In the genomic region with DNA sequence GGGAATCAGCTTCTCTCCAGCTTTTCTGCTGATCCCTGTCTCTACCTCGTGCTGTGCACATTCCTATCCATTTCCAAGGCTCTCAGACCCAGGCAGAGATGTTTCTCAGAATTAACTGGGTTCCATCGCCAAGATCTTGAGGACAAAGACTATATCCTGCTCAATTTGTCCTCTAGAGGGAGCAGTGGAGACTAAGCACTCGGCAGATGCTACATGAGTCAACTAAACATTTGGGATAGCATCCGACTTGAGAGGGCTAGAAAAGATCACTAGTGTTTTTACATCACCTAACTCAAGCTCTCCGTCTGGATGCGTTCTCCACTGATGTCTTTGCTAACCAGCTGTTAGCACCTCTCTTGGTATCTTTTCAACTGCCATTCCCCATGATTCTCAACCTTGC, we compare ENCODE assay signal across 12 mouse cellular contexts.
DNase-seq lines count a peak whose midpoint lies in the region; ATAC-seq and TF ChIP-seq lines count a peak whose summit lies in the region.
"Had no signal": no experiment of that assay in that cellular context is flagged by ENCODE, and none has a peak within 500 bp of the region (broad histone marks: within the 10 kb centered on the region; RNA-seq: fewer than 3 reads in every experiment).

No protein-coding gene starts in this region.

- H3K79me2 ChIP-seq in liver, adult 2 months (ENCODE audit: control insufficient read depth, insufficient read depth, low read length): no peaks in the 10 kb centered on the region

- no peak overlapping the region for H3K4me2 ChIP-seq in liver, embryonic 12.5 days
- H3K4me2 ChIP-seq: limb, embryonic 13.5 days had no signal

- H3K27ac ChIP-seq in liver, adult 2 months (replicated peaks; ENCODE audit: insufficient read depth, low read depth, low read length): no peak overlapping the region
- no peak overlapping the region for H3K27ac ChIP-seq in liver, embryonic 12.5 days
- H3K27ac ChIP-seq: limb, embryonic 13.5 days had no signal

- H3K27me3 ChIP-seq in liver, adult 2 months (ENCODE audit: control insufficient read depth, insufficient read depth, low read length): no peaks in the 10 kb centered on the region
- H3K27me3 ChIP-seq in liver, embryonic 12.5 days (replicated peaks): no peaks in the 10 kb centered on the region
- H3K27me3 ChIP-seq in Patski: no peaks in the 10 kb centered on the region
- H3K27me3 ChIP-seq: limb, embryonic 13.5 days had no signal

- peaks cover 20% of the 10 kb centered on the region for H3K36me3 ChIP-seq in liver, adult 2 months (ENCODE audit: control insufficient read depth, insufficient read depth, low read length)
- H3K36me3 ChIP-seq in liver, embryonic 12.5 days: peaks cover 3% of the 10 kb centered on the region; the same call in 1 of the 2 replicates

- no peaks in the 10 kb centered on the region for H3K9me3 ChIP-seq in liver, embryonic 12.5 days (replicated peaks)
- H3K9me3 ChIP-seq: limb, embryonic 13.5 days had no signal

- DNase-seq in gastrocnemius, adult 18-20 months (ENCODE audit: low spot score): peak; percentile 9
- no peak for DNase-seq in gastrocnemius, postnatal 4 days (ENCODE audit: low spot score in 2 of 2)
- peak; percentile 18 for DNase-seq in liver, adult 2 months (ENCODE audit: extremely low read depth, low read depth, low spot score)
- no peak for DNase-seq in Patski (ENCODE audit: low read depth, low spot score)
- peak; percentile 16 for DNase-seq in retina, adult 2 months (ENCODE audit: low read depth, low spot score)
- DNase-seq in testis, postnatal 14 days (ENCODE audit: low spot score): no peak
- no peak for DNase-seq in adrenal gland, postnatal 36 days
- DNase-seq: cerebellum, postnatal 25 days; gastrocnemius, postnatal 10 days had no signal

- POLR2A ChIA-PET in Patski (lab: Charles Lee): interaction anchor here (1.2 kb wide), 1 partner anchor 87 kb away, joined by 3 read pairs; no protein-coding TSS in a partner anchor

- WGBS in liver, adult 2 months: 87% methylated on average over 6 of the region's 6 CpGs
- 61% methylated on average over 6 of the region's 6 CpGs for WGBS in liver, embryonic 12.5 days (ENCODE audit: insufficient replicate concordance)

- H3K4me3 ChIP-seq in liver, adult 2 months (ENCODE audit: insufficient read depth, low read depth, low read length): no peak overlapping the region
- no peak overlapping the region for H3K4me3 ChIP-seq in liver, embryonic 12.5 days
- H3K4me3 ChIP-seq: limb, embryonic 13.5 days; myocyte had no signal

- no peaks in the 10 kb centered on the region for H3K4me1 ChIP-seq in liver, adult 2 months (ENCODE audit: control insufficient read depth, insufficient read depth, low read length)
- H3K4me1 ChIP-seq in liver, embryonic 12.5 days: no peaks in the 10 kb centered on the region
- H3K4me1 ChIP-seq: limb, embryonic 13.5 days had no signal

- no peak for TF ChIP-seq POLR2A in liver, adult 2 months (IDR thresholded peaks at IDR 0.05; ENCODE audit: extremely low read depth, insufficient read depth, low read length)

- H3K9ac ChIP-seq in liver, adult 2 months (ENCODE audit: low read depth, low read length): no peak overlapping the region
- no peak overlapping the region for H3K9ac ChIP-seq in liver, embryonic 12.5 days
- H3K9ac ChIP-seq: limb, embryonic 13.5 days had no signal

- no peak for TF ChIP-seq CTCF in liver, adult 2 months (IDR thresholded peaks at IDR 0.05; ENCODE audit: low read depth, low read length)
- TF ChIP-seq CTCF in Patski (IDR thresholded peaks at IDR 0.05): peak; percentile 63

- in situ Hi-C loops in Patski (cut with MboI; ENCODE audit: low pct_unique_long_range_greater_than_20kb): no loop called here

- no peak for ATAC-seq in liver, embryonic 12.5 days
- ATAC-seq in Patski: no peak

- CTCF ChIA-PET in Patski (lab: Charles Lee): interaction anchor here (0.9 to 1.1 kb wide), 2 partner anchors 87 to 135 kb away, joined by 3 read pairs; no protein-coding TSS in a partner anchor

Comparison
In these comparisons a context has a peak if more than half of its experiments do, and no peak if none do; other contexts are left out.
1. DNase-seq: peak in gastrocnemius, adult 18-20 months (single experiment), liver, adult 2 months (single experiment) and retina, adult 2 months (single experiment); none in gastrocnemius, postnatal 4 days (0 of 2), Patski (single experiment), testis, postnatal 14 days (single experiment) and adrenal gland, postnatal 36 days (0 of 2).